Mouse (Mus musculus) hindlimb bud, embryonic 11.5 days (tissue): ENCODE results near the gene Gsc.
"Not testable (repeated sequence)": the region's sequence is repeated elsewhere in the genome, so short reads cannot be mapped to it uniquely, and the experiment has no call there.

ENCODE experiments used
- DNase-seq: peaks from one replicate; pipeline ENCODE4 v3.0.0-alpha.2; 2012; ENCODE audit warnings: low read depth, low spot score; ENCODE audit errors: extremely low spot score

The Gsc gene

DNA sequence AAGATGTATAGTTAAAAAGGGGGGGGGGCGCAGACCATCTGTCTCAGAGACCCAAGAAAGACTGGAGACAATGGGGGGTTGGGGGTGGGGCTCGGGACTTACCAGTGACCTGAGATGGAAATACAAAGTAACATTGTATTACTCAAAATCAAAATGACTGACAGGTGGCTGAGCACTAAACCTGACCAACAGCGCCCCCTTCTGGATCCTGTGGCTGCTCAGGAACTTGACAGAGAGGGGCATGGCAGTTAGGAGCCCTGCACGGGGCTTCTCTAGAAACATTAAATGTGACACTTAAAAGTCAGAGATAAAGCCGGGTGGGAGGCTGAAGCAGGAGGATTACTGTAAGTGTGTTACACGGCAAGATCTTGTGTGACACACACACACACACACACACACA, 13.8 kb downstream of the Gsc start:
- DNase-seq, result no peak

DNA sequence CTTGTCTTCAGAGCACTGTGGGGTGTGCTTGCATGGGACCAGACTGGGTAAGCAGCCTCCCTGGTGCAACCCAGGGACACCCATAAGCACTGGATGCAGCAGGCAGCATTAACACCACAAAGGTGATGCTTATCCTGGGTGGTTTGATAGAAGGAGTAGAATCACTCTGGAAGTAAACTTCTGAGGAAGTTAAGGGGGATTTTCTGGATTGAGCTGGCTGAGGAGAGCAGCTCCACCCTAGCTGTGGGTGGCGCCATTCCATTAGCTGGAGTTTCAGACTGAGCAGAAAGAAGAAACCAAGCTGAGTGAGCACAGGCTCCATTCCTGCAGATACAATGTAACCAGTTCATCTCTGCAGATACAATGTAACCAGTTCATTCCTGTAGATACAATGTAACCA, 20.1 kb downstream of the Gsc start:
- no peak for DNase-seq

GRCm38 (mm10) chr12:104450257-104450656, 22.9 kb downstream of the Gsc start:
- no peak for DNase-seq

- no peak for DNase-seq
Measured at GRCm38 (mm10) chr12:104448099-104448498, 25.0 kb downstream of the Gsc start.

- DNase-seq, result not testable (repeated sequence)
Measured at GRCm38 (mm10) chr12:104447056-104447455, 26.1 kb downstream of the Gsc start.

GRCm38 (mm10) chr12:104443716-104444115, 29.4 kb downstream of the Gsc start:
- DNase-seq, result no peak

DNA sequence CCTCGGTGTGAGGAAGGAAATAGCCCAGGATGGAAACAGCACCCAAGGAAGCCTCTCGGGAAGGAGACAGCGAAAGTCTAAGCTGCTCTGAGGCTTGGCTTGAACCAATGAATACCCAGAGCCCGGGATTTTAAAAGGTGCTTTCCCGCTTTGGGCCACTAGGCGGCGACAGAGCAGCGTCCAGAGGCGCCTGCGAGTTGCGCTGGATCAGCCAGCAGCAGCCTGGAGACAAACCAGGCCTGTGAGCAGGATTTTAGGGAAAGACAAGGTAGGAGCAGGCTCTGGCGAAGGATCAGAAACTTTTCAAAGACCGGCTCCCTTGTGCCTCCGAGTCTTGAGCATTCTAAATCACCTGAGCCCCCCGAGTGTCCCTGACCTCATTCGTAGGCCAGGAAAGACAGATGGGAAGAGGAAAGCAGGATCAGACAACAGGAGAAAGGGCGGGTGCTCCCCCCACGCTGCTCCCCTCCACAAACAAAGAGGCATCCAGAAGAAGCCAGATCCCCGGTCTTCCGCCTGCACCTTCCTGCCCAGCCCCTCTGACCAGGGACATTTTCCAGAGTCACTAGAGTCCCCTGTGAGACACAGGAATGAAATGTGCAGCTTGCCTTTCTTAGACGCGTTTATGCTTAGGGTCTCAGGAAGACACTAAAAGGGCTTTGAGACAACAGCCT, 32.9 kb downstream of the Gsc start:
- peak; percentile 82 for DNase-seq

DNA sequence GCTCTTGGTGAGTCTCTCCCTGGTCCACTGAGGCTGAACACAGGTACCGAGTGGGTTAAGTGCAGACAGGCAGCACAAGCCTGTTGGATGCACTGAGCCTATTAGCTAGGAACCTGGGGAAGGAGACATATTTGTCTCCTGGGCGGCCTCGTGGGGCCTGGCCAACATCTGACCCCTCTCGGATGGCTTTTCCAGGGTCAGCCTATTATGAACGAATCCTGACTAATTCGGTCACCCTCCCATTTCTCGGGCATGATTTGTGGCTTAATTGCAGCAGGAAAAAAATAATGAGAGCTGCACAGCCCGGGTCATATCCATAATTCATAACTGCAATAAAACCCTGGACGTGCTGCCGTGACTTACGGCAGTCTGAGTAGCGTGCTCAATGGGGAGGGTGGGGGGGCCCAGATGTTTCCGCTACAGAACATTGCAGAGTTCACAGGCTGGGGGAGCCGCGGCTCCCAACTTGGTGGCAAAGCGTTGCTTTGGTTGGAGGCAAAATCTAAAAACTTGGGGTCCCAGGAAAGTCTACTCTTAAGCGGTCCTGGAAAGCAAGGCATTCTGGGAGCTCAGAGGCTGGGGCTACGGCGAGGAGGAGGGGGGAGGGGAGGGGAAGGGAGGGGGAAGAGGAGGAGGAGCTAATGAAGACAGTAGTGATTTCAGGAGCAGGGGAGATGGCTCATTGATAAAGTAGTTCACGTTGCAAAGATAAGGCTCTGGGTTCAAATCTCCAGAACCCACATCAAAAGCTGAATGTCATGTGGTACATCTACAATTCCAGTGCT, 39.0 kb downstream of the Gsc start:
- DNase-seq, result no peak

DNA sequence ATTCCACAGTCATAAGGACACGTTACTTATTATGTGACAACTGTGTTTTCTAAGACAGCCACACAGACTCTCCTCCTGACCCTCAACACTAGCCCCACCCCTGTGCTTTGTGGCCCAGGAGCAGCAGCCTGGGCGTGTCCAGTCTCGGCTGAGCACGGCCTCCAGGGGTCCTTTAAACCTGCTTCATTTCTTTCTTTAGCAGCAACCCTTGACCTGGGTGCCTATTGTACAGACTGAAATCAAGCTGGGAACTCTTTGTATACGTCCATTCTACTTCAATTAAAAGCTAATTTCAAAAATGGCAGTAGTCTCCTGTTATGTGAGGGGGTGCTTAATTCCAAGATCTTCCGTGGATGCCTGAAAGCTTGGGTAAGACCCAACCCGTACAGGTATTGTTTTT, 39.9 kb downstream of the Gsc start:
- DNase-seq, result no peak

- no peak for DNase-seq
Measured at GRCm38 (mm10) chr12:104431359-104431758, 41.8 kb downstream of the Gsc start.

- DNase-seq, result peak; percentile 50
Measured at GRCm38 (mm10) chr12:104426915-104427314, 46.2 kb downstream of the Gsc start.

DNA sequence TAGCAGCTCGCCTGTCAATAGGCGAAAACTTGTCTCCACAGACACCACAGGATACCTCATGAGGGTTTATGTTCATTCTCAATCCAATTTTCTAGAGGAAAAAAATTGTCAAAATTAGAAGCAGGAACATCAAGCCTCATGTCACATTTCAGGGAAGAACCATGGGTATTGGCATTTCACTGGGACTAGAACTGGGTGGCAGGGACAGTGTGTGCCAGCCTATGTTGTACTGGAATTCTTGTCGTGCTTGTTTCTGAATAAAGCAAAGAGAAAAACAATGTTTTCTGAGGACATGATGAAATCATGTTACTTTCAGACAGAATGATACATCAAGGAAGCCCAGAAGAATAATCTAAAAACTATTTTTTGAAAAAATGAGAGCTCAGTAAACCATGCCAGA, 47.5 kb downstream of the Gsc start:
- DNase-seq, result no peak

- DNase-seq, result no peak
Measured at GRCm38 (mm10) chr12:104422615-104423392, 50.3 kb downstream of the Gsc start.
